Mouse (Mus musculus) C2C12 (cell line): ENCODE measurements at regions not wholly inside any gene's neighbourhood (a gene's known extent, or its start where the extent isn't known, plus 50 kb on each side); places are given as distances from the start of the nearest gene placed in this dataset.

Source experiments
- H3K27me3 ChIP-seq: one replicate; pipeline ENCODE4 v1.6.1; 2011; ENCODE audit not compliant: control insufficient read depth, insufficient read depth, insufficient read length
- H3K36me3 ChIP-seq: one replicate; pipeline ENCODE4 v1.6.1; 2011; ENCODE audit not compliant: control insufficient read depth, insufficient read depth
- H3K4me3 ChIP-seq: one replicate; pipeline ENCODE4 v1.5.1; 2011; ENCODE audit warnings: mild to moderate bottlenecking, control low read depth; ENCODE audit not compliant: poor library complexity, insufficient read depth, severe bottlenecking
- H3K79me2 ChIP-seq: one replicate; pipeline ENCODE4 v1.6.1; 2011; ENCODE audit not compliant: control insufficient read depth, insufficient read depth
- H3K79me3 ChIP-seq: one replicate; pipeline ENCODE4 v1.6.1; 2011; ENCODE audit warnings: low read depth, control low read depth
- H3ac ChIP-seq: one replicate; pipeline ENCODE3; 2011; ENCODE audit warnings: low read depth; ENCODE audit not compliant: control insufficient read depth, insufficient read length
- CEBPB ChIP-seq: IDR thresholded peaks from one replicate; pipeline ENCODE4 v1.6.1; 2011; ENCODE audit warnings: low read depth, mild to moderate bottlenecking, control low read depth, moderate library complexity
- CTCF ChIP-seq: IDR thresholded peaks from one replicate; pipeline ENCODE4 v1.5.1; 2011; ENCODE audit not compliant: control insufficient read depth, insufficient read depth, insufficient read length
- FOSL1 ChIP-seq: IDR thresholded peaks from one replicate; pipeline ENCODE4 v1.8.0; 2011; ENCODE audit warnings: mild to moderate bottlenecking, low read length; ENCODE audit not compliant: poor library complexity, insufficient read depth, severe bottlenecking
- MAX ChIP-seq: IDR thresholded peaks from one replicate; pipeline ENCODE4 v1.6.1; 2011; ENCODE audit warnings: mild to moderate bottlenecking, control low read depth
- MYOD1 ChIP-seq: IDR thresholded peaks from one replicate; pipeline ENCODE4 v1.6.1; 2011; ENCODE audit warnings: low read depth; ENCODE audit not compliant: control insufficient read depth, insufficient read length
- MYOG ChIP-seq: IDR thresholded peaks from one replicate; pipeline ENCODE4 v1.6.1; 2011; ENCODE audit not compliant: control insufficient read depth, insufficient read length; ENCODE audit errors: extremely low read depth
- USF1 ChIP-seq: IDR thresholded peaks from one replicate; pipeline ENCODE4 v1.6.1; 2011; ENCODE audit warnings: low read depth, mild to moderate bottlenecking, control low read depth, moderate library complexity

DNA sequence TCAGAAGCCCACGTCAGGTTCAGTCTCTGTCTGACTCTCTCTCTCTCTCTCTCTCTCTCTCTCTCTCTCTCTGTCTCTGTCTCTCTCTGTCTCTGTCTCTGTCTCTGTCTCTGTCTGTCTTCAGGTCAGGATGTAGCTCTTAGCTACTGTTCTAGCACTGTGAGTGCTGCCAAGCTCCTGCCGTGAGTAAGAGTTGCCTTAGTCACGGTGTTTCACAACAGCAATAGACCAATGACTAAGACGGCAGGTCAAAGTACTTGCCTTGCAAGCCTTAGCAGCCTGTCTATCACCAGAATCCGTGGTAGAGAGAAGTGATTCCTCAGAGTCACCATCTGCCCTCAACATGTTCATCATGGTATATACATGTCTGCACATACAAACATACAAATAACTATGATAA, 107.1 kb upstream of the Rreb1 start:
- peak; percentile 75 for TF ChIP-seq CEBPB
- TF ChIP-seq MAX = no peak
- no peak overlapping the region for H3K4me3 ChIP-seq
- no peaks in the 10 kb centered on the region for H3K79me3 ChIP-seq

DNA sequence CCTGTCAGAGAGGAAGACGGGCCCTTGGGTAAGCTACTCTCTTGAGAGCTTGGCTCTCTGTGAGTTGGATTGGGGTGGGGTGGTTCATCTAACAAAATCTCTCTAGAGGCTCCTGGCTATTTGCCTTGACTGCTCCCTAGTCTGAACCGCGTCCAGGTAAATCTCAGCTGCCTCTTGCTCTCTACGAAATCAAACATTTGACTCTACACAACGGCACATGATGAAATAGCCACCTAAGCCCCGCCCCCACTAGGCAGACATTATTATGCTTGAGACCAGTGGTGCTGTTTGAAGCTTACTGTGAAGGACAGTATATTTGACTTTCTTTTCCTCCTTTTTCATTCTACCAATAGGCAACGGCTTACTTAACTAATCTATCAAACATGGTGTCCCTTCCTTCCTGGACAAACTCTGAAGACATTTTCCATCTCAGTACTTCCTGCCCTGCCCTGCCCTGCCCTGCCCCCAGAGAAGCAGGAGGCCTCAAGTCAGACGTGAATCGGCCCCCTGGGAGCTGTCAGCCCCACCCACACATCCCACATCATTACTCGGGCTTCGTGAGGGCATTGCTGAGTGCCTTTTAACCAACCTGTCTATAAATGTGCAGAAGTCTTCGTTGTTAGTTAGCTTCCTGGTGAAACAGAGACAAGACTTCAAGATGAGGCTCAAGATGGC, 103.4 kb upstream of the Rreb1 start:
- Histone ChIP-seq H3K27me3 (no peaks in the 10 kb centered on the region), H3K79me2 (no peaks in the 10 kb centered on the region), H3K4me3 (no peak overlapping the region), H3K36me3 (no peaks in the 10 kb centered on the region), H3K79me3 (no peaks in the 10 kb centered on the region), H3ac (no peak overlapping the region)
- TF ChIP-seq CTCF = no peak
- TF ChIP-seq FOSL1 = no peak
- no peak for TF ChIP-seq MAX
- TF ChIP-seq CEBPB = no peak
- no peak for TF ChIP-seq MYOD1
- TF ChIP-seq USF1 = no peak
- no peak for TF ChIP-seq MYOG

More for the DNA sequence above, 107.1 kb upstream of the Rreb1 start:
- Histone ChIP-seq H3K36me3 (no peaks in the 10 kb centered on the region), H3ac (no peak overlapping the region), H3K79me2 (no peaks in the 10 kb centered on the region), H3K27me3 (no peaks in the 10 kb centered on the region)

DNA sequence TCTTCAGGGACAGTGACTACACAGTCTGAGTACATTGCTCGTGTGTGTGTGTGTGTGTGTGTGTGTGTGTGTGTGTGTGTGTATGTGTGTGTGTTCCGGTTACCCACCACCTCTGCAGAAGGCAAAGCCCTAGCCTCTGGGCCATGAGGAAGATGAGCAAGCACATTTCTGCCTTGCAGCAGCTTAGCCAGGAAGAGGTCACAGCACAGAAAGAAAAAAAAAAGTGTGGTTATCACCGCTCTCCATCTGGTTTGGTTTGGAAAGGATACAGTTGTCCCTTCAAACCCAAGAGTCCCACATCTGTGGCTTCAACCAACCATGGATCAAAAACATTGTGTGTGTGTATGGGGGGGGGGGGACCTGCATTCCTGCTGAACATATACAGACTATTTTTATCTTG, 102.5 kb upstream of the Rreb1 start:
- no peaks in the 10 kb centered on the region for H3K79me3 ChIP-seq
- no peak for TF ChIP-seq CEBPB
- TF ChIP-seq USF1 = no peak
- TF ChIP-seq CTCF = no peak
- no peak for TF ChIP-seq MAX
- no peak for TF ChIP-seq FOSL1
- no peak for TF ChIP-seq MYOD1
- no peak for TF ChIP-seq MYOG

DNA sequence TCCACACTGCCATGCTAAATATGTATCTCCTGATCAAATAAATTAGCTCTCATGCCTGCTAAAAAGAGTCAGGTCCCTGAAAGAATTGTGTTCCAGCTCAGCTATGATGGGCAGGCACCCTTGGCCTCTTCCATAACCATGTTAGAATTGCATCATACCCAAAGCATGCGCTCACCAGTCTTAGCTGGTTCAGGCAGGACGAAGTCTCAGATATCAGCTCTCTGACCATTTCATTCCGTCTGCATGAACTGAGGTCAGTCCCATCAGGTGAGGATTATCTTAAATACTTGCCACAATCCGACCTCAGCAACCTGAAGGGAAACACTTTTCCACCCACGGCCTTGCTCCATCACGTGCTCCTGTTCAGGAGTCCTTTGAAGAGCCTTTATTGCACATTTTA, 101.3 kb upstream of the Rreb1 start:
- TF ChIP-seq MYOD1 (no peak), USF1 (no peak), MAX (no peak), CEBPB (peak; percentile 73)
- no peaks in the 10 kb centered on the region for H3K79me3 ChIP-seq
- H3K27me3 ChIP-seq = no peaks in the 10 kb centered on the region
- no peak overlapping the region for H3K4me3 ChIP-seq
- no peak overlapping the region for H3ac ChIP-seq
- H3K79me2 ChIP-seq = no peaks in the 10 kb centered on the region
- H3K36me3 ChIP-seq = no peaks in the 10 kb centered on the region

More for the DNA sequence above, 102.5 kb upstream of the Rreb1 start:
- Histone ChIP-seq H3K79me2 (no peaks in the 10 kb centered on the region), H3K4me3 (no peak overlapping the region), H3ac (no peak overlapping the region), H3K27me3 (no peaks in the 10 kb centered on the region), H3K36me3 (no peaks in the 10 kb centered on the region)

DNA sequence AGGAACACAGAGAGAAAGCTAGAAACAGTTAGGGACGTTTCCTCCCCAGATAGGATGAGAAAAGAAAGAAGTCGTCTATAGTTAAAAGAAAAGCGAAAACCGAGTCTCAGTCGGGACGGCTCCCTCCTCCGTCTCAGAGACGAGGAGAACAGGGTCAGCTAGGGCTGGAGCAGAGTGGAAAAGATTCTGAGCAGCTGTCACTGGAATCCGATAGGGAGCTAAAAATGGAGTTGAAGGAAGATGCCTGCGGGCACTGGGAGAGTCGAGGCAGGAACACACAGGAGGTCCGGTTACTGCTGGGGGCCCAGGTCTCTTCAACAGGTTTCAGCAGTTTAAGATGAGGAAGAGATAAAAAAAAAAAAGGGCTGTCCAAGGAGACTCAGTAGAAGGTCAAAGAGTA, 99.9 kb upstream of the Rreb1 start:
- TF ChIP-seq MYOD1 = peak; percentile 66
- no peak for TF ChIP-seq CTCF
- Histone ChIP-seq H3ac (no peak overlapping the region), H3K36me3 (no peaks in the 10 kb centered on the region), H3K4me3 (no peak overlapping the region), H3K27me3 (no peaks in the 10 kb centered on the region), H3K79me2 (no peaks in the 10 kb centered on the region), H3K79me3 (no peaks in the 10 kb centered on the region)

DNA sequence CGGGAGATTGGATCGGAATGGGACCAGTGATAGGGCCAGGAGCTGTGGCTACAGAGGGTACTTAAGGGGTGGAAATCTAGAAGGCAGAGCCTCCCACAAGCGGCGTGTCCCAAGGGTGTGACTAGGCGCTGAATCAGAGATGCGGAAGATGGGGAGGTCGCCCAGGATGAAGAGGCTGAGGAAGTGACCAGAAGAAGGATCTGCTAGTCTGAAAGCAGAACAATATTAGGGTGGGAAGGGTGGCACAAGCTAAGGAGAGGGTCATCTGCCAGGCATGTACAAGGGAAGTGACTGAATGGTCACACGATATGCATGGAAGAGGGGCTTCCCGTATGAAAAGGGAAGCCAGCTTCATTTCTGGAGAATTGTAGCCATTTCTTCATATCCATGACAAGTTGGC, 99.4 kb upstream of the Rreb1 start:
- Histone ChIP-seq H3K79me3 (no peaks in the 10 kb centered on the region), H3K79me2 (no peaks in the 10 kb centered on the region), H3K36me3 (no peaks in the 10 kb centered on the region), H3K4me3 (no peak overlapping the region), H3ac (no peak overlapping the region), H3K27me3 (no peaks in the 10 kb centered on the region)
- peak; percentile 54 for TF ChIP-seq FOSL1
- no peak for TF ChIP-seq USF1
- TF ChIP-seq CTCF = no peak
- peak; percentile 19 for TF ChIP-seq MYOD1
- no peak for TF ChIP-seq MYOG
- no peak for TF ChIP-seq CEBPB
- no peak for TF ChIP-seq MAX
